In the genomic region with DNA sequence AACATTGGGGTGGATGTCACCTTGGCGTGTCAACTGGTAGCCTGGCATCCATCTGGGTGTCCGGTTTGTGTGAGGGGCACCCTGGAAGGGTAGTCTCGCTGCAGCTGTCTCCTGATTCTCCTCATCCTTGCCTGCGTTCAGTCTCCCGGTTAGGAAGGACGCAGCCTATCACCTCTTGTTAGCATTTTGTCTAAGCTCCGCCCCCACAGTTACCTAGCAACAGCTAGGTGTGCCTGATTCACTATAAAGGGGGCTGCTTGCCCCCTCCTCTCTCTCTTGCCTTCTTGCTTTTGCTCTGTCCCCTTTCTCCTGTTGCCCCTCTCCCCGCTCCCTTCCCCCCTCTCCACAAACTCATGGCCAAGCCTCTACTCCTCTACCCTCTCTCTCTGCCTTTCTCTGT, we compare ENCODE assay signal across 19 mouse cellular contexts. TPM values are rescaled to one million over a fixed set of nuclear protein-coding genes. Genes with fewer than 3 reads are reported as not detected.
DNase-seq lines count a peak whose midpoint lies in the region; ATAC-seq lines count a peak whose summit lies in the region.
"Had no signal": no experiment of that assay in that cellular context is flagged by ENCODE, and none has a peak within 500 bp of the region (broad histone marks: within the 10 kb centered on the region; RNA-seq: fewer than 3 reads in every experiment).

No protein-coding gene starts in this region.

- H3K27me3 ChIP-seq in hindbrain, embryonic 14.5 days (ENCODE audit: control insufficient read depth, insufficient read depth, low read length): peaks cover 15% of the 10 kb centered on the region; the same call in 1 of the 2 replicates
- peaks cover 63% of the 10 kb centered on the region for H3K27me3 ChIP-seq in hindbrain, embryonic 10.5 days (ENCODE audit: insufficient read depth, poor library complexity, severe bottlenecking)
- no peaks in the 10 kb centered on the region; the same call in 1 of the 2 replicates for H3K27me3 ChIP-seq in midbrain, embryonic 14.5 days (ENCODE audit: control insufficient read depth, insufficient read depth, low read length)
- H3K27me3 ChIP-seq in midbrain, embryonic 10.5 days (ENCODE audit: low read depth, poor library complexity, severe bottlenecking): peaks cover 74% of the 10 kb centered on the region
- H3K27me3 ChIP-seq: embryonic facial prominence, embryonic 13.5 days had no signal

- no peaks in the 10 kb centered on the region for H3K36me3 ChIP-seq in hindbrain, embryonic 14.5 days (replicated peaks; ENCODE audit: control insufficient read depth, insufficient read depth)
- H3K36me3 ChIP-seq in hindbrain, embryonic 10.5 days: no peaks in the 10 kb centered on the region
- H3K36me3 ChIP-seq in midbrain, embryonic 14.5 days (ENCODE audit: control insufficient read depth, insufficient read depth, low read length): no peaks in the 10 kb centered on the region
- H3K36me3 ChIP-seq in midbrain, embryonic 10.5 days: no peaks in the 10 kb centered on the region
- H3K36me3 ChIP-seq: embryonic facial prominence, embryonic 13.5 days; heart, embryonic 15.5 days had no signal

- no peak overlapping the region for H3K27ac ChIP-seq in hindbrain, embryonic 14.5 days
- no peak overlapping the region for H3K27ac ChIP-seq in hindbrain, embryonic 10.5 days
- no peak overlapping the region for H3K27ac ChIP-seq in midbrain, embryonic 14.5 days (replicated peaks; ENCODE audit: low read depth, low read length)
- no peak overlapping the region for H3K27ac ChIP-seq in midbrain, embryonic 10.5 days (replicated peaks)
- H3K27ac ChIP-seq: embryonic facial prominence, embryonic 13.5 days; forebrain, embryonic 13.5 days; heart, adult 2 months; heart, embryonic 15.5 days had no signal

- 37% methylated on average over 8 of the region's 8 CpGs for WGBS in hindbrain, embryonic 14.5 days
- 25% methylated on average over 8 of the region's 8 CpGs for WGBS in hindbrain, embryonic 10.5 days
- WGBS in midbrain, embryonic 14.5 days: 31% methylated on average over 8 of the region's 8 CpGs
- 19% methylated on average over 8 of the region's 8 CpGs for WGBS in midbrain, embryonic 10.5 days

- DNase-seq in hindbrain, embryonic 14.5 days (ENCODE audit: low spot score): peak; percentile 51
- no peak for DNase-seq in hindbrain, embryonic 10.5 days (ENCODE audit: low spot score)
- peak; percentile 64 for DNase-seq in midbrain, embryonic 14.5 days
- DNase-seq in midbrain, embryonic 10.5 days (ENCODE audit: low spot score): no peak
- peak; percentile 56 for DNase-seq in retina, postnatal 1 day
- no peak for DNase-seq in retina, embryonic 14.5 days (ENCODE audit: low spot score)
- no peak for DNase-seq in gastrocnemius, postnatal 4 days (ENCODE audit: low spot score in 2 of 2)
- DNase-seq: adrenal gland, postnatal 10 days; cerebellum, adult 11 months; cerebellum, adult 8-10 months; cerebellum, postnatal 14 days; gastrocnemius, postnatal 10 days; heart, adult 2 months; heart, postnatal 14 days had no signal

- H3K9me3 ChIP-seq in hindbrain, embryonic 14.5 days (ENCODE audit: control insufficient read depth, low read length): no peaks in the 10 kb centered on the region
- H3K9me3 ChIP-seq in hindbrain, embryonic 10.5 days: no peaks in the 10 kb centered on the region
- no peaks in the 10 kb centered on the region for H3K9me3 ChIP-seq in midbrain, embryonic 14.5 days (ENCODE audit: control insufficient read depth, low read length)
- no peaks in the 10 kb centered on the region for H3K9me3 ChIP-seq in midbrain, embryonic 10.5 days (replicated peaks)
- H3K9me3 ChIP-seq: embryonic facial prominence, embryonic 13.5 days; forebrain, embryonic 13.5 days; heart, embryonic 15.5 days had no signal

- no peak for ATAC-seq in hindbrain, embryonic 14.5 days (ENCODE audit: low FRiP score)
- no peak for ATAC-seq in midbrain, embryonic 14.5 days (ENCODE audit: low FRiP score, low TSS enrichment)
- ATAC-seq: forebrain, embryonic 13.5 days; intestine, embryonic 16.5 days had no signal

- no peak overlapping the region for H3K9ac ChIP-seq in hindbrain, embryonic 14.5 days
- H3K9ac ChIP-seq in midbrain, embryonic 14.5 days (replicated peaks; ENCODE audit: low read length): no peak overlapping the region
- H3K9ac ChIP-seq: embryonic facial prominence, embryonic 13.5 days; forebrain, embryonic 13.5 days; heart, embryonic 15.5 days had no signal

- no peak overlapping the region for H3K4me2 ChIP-seq in hindbrain, embryonic 14.5 days (replicated peaks)
- no peak overlapping the region for H3K4me2 ChIP-seq in midbrain, embryonic 14.5 days (ENCODE audit: low read length)
- H3K4me2 ChIP-seq: embryonic facial prominence, embryonic 13.5 days; forebrain, embryonic 13.5 days; heart, embryonic 11.5 days; heart, embryonic 15.5 days had no signal

- H3K4me3 ChIP-seq in hindbrain, embryonic 14.5 days (replicated peaks; ENCODE audit: low read length): no peak overlapping the region
- H3K4me3 ChIP-seq in hindbrain, embryonic 10.5 days: no peak overlapping the region
- H3K4me3 ChIP-seq in midbrain, embryonic 14.5 days (replicated peaks; ENCODE audit: low read depth, low read length): no peak overlapping the region
- no peak overlapping the region for H3K4me3 ChIP-seq in midbrain, embryonic 10.5 days
- H3K4me3 ChIP-seq: embryonic facial prominence, embryonic 13.5 days; forebrain, embryonic 13.5 days; heart, adult 2 months; heart, embryonic 15.5 days had no signal

- peaks cover 24% of the 10 kb centered on the region for H3K4me1 ChIP-seq in hindbrain, embryonic 14.5 days (replicated peaks; ENCODE audit: control insufficient read depth, insufficient read depth, low read length)
- peaks cover 52% of the 10 kb centered on the region for H3K4me1 ChIP-seq in hindbrain, embryonic 10.5 days (replicated peaks)
- peaks cover 23% of the 10 kb centered on the region for H3K4me1 ChIP-seq in midbrain, embryonic 14.5 days (ENCODE audit: control insufficient read depth, insufficient read depth, low read length)
- H3K4me1 ChIP-seq in midbrain, embryonic 10.5 days: peaks cover 50% of the 10 kb centered on the region

RNA-seq across cellular contexts. Expression of a gene that starts 10.2 kb away (rescaled TPM):
- polyA plus RNA-seq in hindbrain, embryonic 14.5 days (2014; fragmentation: Nextera tagmentation; extraction: Ambion mirVana): 1.9 and 2.1 TPM in 2 replicates
- 2.8 and 3.6 TPM in 2 replicates for polyA plus RNA-seq in hindbrain, embryonic 10.5 days (2016; fragmentation: Nextera tagmentation; extraction: Ambion mirVana)
- 1.2 and 2.9 TPM in 2 replicates for polyA plus RNA-seq in midbrain, embryonic 14.5 days (2014; fragmentation: Nextera tagmentation; extraction: Ambion mirVana)
- polyA plus RNA-seq in midbrain, embryonic 10.5 days (2016; fragmentation: Nextera tagmentation; extraction: Ambion mirVana): 4.3 and 4.6 TPM in 2 replicates
- 1 to 10 TPM; 2.5 to 4.2 TPM for total RNA-seq in gastrocnemius, postnatal 4 days (2021)

RNA-seq across cellular contexts. Expression of a gene that starts 35.3 kb away (rescaled TPM):
- 14.0 TPM in 2 replicates for polyA plus RNA-seq in hindbrain, embryonic 14.5 days (2014; fragmentation: Nextera tagmentation; extraction: Ambion mirVana)
- 6.7 and 6.9 TPM in 2 replicates for polyA plus RNA-seq in hindbrain, embryonic 10.5 days (2016; fragmentation: Nextera tagmentation; extraction: Ambion mirVana)
- polyA plus RNA-seq in midbrain, embryonic 14.5 days (2014; fragmentation: Nextera tagmentation; extraction: Ambion mirVana): 17.8 and 18.0 TPM in 2 replicates
- 7.5 and 8.4 TPM in 2 replicates for polyA plus RNA-seq in midbrain, embryonic 10.5 days (2016; fragmentation: Nextera tagmentation; extraction: Ambion mirVana)
- 10 to 100 TPM; 51.0 to 58.8 TPM for total RNA-seq in gastrocnemius, postnatal 4 days (2021)

Comparison
In these comparisons a context has a peak if more than half of its experiments do, and no peak if none do; other contexts are left out.
1. DNase-seq: peak in hindbrain, embryonic 14.5 days (single experiment), midbrain, embryonic 14.5 days (single experiment) and retina, postnatal 1 day (single experiment); none in hindbrain, embryonic 10.5 days (single experiment), midbrain, embryonic 10.5 days (single experiment), retina, embryonic 14.5 days (single experiment) and gastrocnemius, postnatal 4 days (0 of 2).